Mouse (Mus musculus): ENCODE measurements at regions not wholly inside any gene's neighbourhood (a gene's known extent, or its start where the extent isn't known, plus 50 kb on each side); places are given as distances from the start of the nearest gene placed in this dataset.

DNA sequence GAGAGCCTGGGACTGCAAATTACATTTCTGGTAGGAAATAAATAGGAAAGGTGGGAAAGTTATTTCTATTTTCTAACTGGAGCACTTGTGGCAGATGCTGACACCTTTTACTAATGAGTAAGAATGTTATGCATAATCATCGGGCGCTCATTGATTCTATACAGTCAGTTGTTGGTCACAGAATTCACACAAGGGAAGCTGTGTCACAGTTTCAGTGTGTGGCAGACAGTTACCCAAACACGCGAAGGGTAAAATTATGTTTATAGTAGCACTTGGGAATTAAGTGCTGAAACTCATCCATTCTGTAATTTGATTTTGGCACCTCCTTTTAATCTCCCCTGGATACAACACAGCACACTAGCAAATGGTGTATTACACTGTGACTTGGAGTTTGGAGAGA is 1376.8 kb downstream of the Sis start:
- H3K4me3 ChIP-seq (ENCODE audit: low read depth, low read length): no peak overlapping the region
- no peak for DNase-seq (ENCODE audit: low spot score)
- H3K9me3 ChIP-seq (replicated peaks): no peaks in the 10 kb centered on the region
- H3K36me3 ChIP-seq (replicated peaks): no peaks in the 10 kb centered on the region
- TF ChIP-seq GATA1 (IDR thresholded peaks at IDR 0.05; ENCODE audit: borderline replicate concordance, low read length): no peak
- ATAC-seq (ENCODE audit: extremely low read depth, insufficient number of reproducible peaks, low FRiP score, poor library complexity, severe bottlenecking): no peak
- no peaks in the 10 kb centered on the region for H3K27me3 ChIP-seq (ENCODE audit: insufficient read depth, low read length)
- no peaks in the 10 kb centered on the region for H3K4me1 ChIP-seq (ENCODE audit: insufficient read depth, low read depth, low read length)

DNA sequence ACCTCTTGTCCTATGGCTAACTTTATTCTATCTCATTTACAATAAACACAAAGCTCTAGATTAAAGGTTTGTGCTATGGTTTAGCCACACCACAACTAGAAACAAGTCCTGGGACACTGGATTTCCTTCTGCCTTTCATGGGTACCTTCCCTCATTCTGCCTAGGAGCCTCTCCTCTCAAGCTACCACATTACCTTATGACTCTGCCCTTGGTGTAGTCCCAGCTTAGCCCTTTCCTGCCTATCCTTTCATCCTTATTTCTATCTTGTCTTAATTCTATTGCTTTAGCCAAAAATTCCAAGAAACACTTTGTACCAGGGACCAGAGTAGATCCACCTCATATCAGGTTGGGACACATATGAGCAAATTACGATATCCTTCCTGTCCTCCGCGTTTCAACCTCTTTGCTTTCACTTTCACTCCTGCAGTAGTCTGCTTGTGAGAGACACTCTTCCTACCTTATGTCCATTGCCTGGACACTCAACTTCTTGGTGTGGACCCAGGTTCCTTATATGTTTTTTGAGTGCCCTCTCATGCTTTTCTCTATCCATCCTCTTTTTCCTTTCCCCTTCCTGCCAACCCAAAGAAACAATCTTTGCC is 1403.7 kb downstream of the Sis start:
- DNase-seq (ENCODE audit: low spot score) (no peak), ATAC-seq (ENCODE audit: extremely low read depth, insufficient number of reproducible peaks, low FRiP score, poor library complexity, severe bottlenecking) (peak; percentile 71)
- peak overlapping the region; percentile 48; the same call in 1 of the 2 replicates for H3K4me3 ChIP-seq (ENCODE audit: low read depth, low read length)
- no peaks in the 10 kb centered on the region for H3K36me3 ChIP-seq (replicated peaks)
- no peaks in the 10 kb centered on the region for H3K27me3 ChIP-seq (ENCODE audit: insufficient read depth, low read length)
- no peaks in the 10 kb centered on the region for H3K9me3 ChIP-seq (replicated peaks)
- no peak for TF ChIP-seq CTCF (IDR thresholded peaks at IDR 0.05; ENCODE audit: low read depth, low read length)
- TF ChIP-seq GATA2 (IDR thresholded peaks at IDR 0.05; ENCODE audit: borderline replicate concordance, low read depth, low read length): no peak
- H3K4me1 ChIP-seq (ENCODE audit: insufficient read depth, low read depth, low read length): no peaks in the 10 kb centered on the region

DNA sequence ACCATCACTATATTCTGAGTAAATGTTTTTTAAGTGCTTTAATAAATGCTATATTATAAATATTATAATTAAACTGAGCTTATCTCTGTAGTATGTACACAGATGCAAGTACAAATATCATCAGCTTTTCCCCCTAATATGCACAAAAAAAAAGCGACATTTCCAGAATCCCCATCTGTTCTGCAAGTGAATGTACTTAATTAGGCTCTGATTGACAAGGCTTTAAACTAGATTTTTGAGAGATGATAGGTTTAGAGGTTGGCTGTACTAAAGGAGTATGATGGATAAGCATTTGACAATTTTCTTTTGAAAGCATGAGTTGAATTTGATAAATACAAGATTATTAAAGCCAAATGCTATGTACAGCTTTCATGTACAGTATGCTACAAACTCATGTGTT is 1404.8 kb downstream of the Sis start:
- H3K27me3 ChIP-seq (ENCODE audit: insufficient read depth, low read length): no peaks in the 10 kb centered on the region
- H3K9me3 ChIP-seq (replicated peaks): no peaks in the 10 kb centered on the region
- ATAC-seq (ENCODE audit: extremely low read depth, insufficient number of reproducible peaks, low FRiP score, poor library complexity, severe bottlenecking) (no peak), DNase-seq (ENCODE audit: low spot score) (no peak)
- H3K4me1 ChIP-seq (ENCODE audit: insufficient read depth, low read depth, low read length): no peaks in the 10 kb centered on the region
- no peak for TF ChIP-seq GATA2 (IDR thresholded peaks at IDR 0.05; ENCODE audit: borderline replicate concordance, low read depth, low read length)
- TF ChIP-seq POLR2AphosphoS5 (IDR thresholded peaks at IDR 0.05; ENCODE audit: insufficient replicate concordance, low read depth, low read length): no peak
- TF ChIP-seq TAL1 (conservative IDR thresholded peaks at IDR 0.05; ENCODE audit: low read depth, low read length): no peak
- TF ChIP-seq GATA1 (IDR thresholded peaks at IDR 0.05; ENCODE audit: borderline replicate concordance, low read length): no peak
- TF ChIP-seq CTCF (IDR thresholded peaks at IDR 0.05; ENCODE audit: low read depth, low read length): no peak
- no peak overlapping the region for H3K4me3 ChIP-seq (ENCODE audit: low read depth, low read length)
- no peaks in the 10 kb centered on the region for H3K36me3 ChIP-seq (replicated peaks)

DNA sequence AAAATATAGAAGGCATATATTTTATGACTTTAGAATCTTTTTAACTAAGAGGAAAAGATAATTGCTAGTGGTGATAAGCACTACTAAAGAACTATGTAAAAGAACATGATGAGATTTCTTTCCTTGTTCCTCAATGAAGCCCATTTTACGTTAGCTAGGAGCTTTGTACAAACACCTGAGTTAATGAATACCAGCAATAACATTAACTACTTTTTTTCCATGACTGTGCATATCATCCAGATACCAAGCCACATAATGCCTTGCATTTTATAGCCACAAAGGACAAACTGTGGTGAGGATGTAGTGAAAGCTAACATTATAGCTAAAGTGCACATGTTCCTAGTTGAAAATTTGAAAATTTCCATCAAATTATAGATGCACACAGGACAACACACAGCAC is 1421.8 kb downstream of the Sis start:
- Histone ChIP-seq H3K27me3 (ENCODE audit: insufficient read depth, low read length) (no peaks in the 10 kb centered on the region), H3K4me1 (ENCODE audit: insufficient read depth, low read depth, low read length) (no peaks in the 10 kb centered on the region), H3K9me3 (replicated peaks) (no peaks in the 10 kb centered on the region), H3K4me3 (ENCODE audit: low read depth, low read length) (no peak overlapping the region), H3K36me3 (replicated peaks) (no peaks in the 10 kb centered on the region)
- ATAC-seq (ENCODE audit: extremely low read depth, insufficient number of reproducible peaks, low FRiP score, poor library complexity, severe bottlenecking) (no peak), DNase-seq (ENCODE audit: low spot score) (no peak)
- no peak for TF ChIP-seq TAL1 (conservative IDR thresholded peaks at IDR 0.05; ENCODE audit: low read depth, low read length)
- TF ChIP-seq CTCF (IDR thresholded peaks at IDR 0.05; ENCODE audit: low read depth, low read length): no peak
- no peak for TF ChIP-seq GATA1 (IDR thresholded peaks at IDR 0.05; ENCODE audit: borderline replicate concordance, low read length)
- TF ChIP-seq GATA2 (IDR thresholded peaks at IDR 0.05; ENCODE audit: borderline replicate concordance, low read depth, low read length): no peak
- no peak for TF ChIP-seq POLR2AphosphoS5 (IDR thresholded peaks at IDR 0.05; ENCODE audit: insufficient replicate concordance, low read depth, low read length)

DNA sequence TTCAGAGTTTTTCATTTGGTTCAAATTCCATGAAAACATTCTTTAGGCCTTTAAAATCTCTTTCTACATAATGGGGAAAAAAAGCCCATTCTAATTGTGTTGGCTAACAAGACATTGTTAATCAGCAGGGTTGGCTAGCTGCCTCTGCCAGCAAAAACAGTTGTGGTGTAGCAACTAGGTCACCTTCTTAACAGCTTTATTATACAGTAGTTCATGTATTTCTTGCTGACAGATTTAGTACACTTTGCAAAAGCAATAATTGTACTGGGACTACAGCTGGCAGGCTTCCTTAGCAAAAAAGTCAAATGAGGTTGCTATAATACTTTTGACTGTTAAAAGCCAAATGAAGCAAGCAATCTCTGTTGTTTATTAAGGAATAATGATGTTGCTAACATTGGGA is 1454.8 kb downstream of the Sis start:
- Histone ChIP-seq H3K36me3 (replicated peaks) (no peaks in the 10 kb centered on the region), H3K9me3 (replicated peaks) (0 out of 2 replicates have a peak, but pooled peaks cover 4% of the 10 kb centered on the region), H3K4me3 (ENCODE audit: low read depth, low read length) (no peak overlapping the region), H3K27me3 (ENCODE audit: insufficient read depth, low read length) (no peaks in the 10 kb centered on the region), H3K4me1 (ENCODE audit: insufficient read depth, low read depth, low read length) (no peaks in the 10 kb centered on the region)
- ATAC-seq (ENCODE audit: extremely low read depth, insufficient number of reproducible peaks, low FRiP score, poor library complexity, severe bottlenecking): no peak
- no peak for DNase-seq (ENCODE audit: low spot score)
- TF ChIP-seq TAL1 (conservative IDR thresholded peaks at IDR 0.05; ENCODE audit: low read depth, low read length): no peak
- TF ChIP-seq GATA1 (IDR thresholded peaks at IDR 0.05; ENCODE audit: borderline replicate concordance, low read length): no peak
- TF ChIP-seq POLR2AphosphoS5 (IDR thresholded peaks at IDR 0.05; ENCODE audit: insufficient replicate concordance, low read depth, low read length): no peak
